Mouse (Mus musculus): Measurements from ENCODE around the gene Atg101. TPM values are rescaled to one million over a fixed set of nuclear protein-coding genes. Genes with fewer than 3 reads are reported as not detected.

Gene Atg101
- polyA plus RNA-seq, 1 experiment from 2014 or later, result 69.7 TPM

DNA sequence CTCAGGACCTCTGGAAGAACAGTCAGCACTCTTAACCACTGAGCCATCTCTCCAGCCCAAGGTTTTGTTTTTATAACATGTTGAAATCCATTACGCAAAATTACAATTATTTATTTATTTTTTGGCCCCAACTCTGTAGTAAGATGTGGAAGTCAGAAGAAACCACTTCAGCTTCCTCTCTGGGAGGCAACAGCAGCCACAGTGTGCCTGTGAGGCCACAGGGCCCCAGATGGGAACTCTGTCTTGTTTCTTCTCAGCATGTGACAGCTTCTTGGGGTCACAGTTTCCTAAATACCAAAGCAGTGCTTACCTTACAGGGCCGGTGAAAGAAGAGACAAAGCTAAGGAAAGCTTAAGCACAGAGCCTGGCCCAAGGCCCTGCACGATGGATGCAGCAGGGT is 40.1 kb upstream of the Atg101 start:
- no peaks in the 10 kb centered on the region for H3K27me3 ChIP-seq
- no peaks in the 10 kb centered on the region for H3K9me3 ChIP-seq
- H3K4me1 ChIP-seq, result peaks cover 53% of the 10 kb centered on the region
- H3K36me3 ChIP-seq, result no peaks in the 10 kb centered on the region
- WGBS, result 66% methylated on average over 3 of the region's 3 CpGs
- no peak overlapping the region for H3K4me2 ChIP-seq
- H3K9ac ChIP-seq, result no peak overlapping the region
- ATAC-seq (ENCODE audit: insufficient number of reproducible peaks, low FRiP score, low TSS enrichment, low read depth), result no peak
- no peak overlapping the region for H3K27ac ChIP-seq
- H3K4me3 ChIP-seq, result no peak overlapping the region

DNA sequence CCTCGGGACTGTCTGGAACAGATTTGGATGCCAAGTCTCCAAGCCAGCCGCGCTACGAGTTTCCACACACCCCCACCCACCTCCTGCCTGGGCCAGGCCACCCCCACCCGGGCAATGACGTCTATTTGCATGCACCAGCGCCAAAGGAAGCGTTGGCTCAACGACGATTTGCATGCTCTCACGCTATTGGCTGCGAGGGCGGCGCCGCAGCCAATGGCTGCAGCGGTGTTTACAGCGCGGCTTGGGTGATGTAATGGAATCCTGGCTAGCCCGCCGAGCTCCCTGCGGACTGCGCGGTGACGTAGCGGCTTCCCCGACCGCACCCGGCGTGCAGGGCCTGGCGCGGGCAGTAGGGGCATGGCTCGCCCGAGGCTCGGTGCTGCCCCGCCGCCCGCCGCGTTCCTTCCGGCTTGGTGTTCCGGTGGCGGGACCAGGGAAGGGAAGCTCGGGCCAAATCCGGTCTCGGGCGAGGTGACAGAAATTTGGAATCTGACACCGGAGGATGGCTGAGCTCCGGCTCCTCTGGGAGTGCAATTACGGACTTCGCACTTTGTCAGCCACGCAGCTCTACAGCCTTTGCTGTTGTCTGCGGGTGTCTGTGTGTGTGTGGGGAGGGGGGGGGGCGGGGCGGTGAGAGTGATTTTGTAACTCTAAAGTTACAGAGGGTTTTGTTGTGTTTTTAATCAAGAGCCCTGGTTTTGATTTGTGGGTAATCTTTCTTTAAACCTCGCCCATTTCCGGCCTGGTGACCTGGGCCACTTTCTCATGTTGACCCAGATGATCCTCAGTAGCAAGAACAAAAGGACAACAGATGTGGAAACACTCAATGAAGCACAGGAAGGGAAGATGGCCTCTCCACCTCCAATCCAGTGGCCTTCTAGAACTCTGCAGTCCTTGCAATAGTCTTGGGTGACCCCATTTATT is 37.6 kb upstream of the Atg101 start:
- no peaks in the 10 kb centered on the region for H3K36me3 ChIP-seq
- H3K4me3 ChIP-seq, result peak overlapping the region; percentile 50
- 0 out of 2 replicates have a peak overlapping the region, but pooled peaks have one; percentile 26 for H3K9ac ChIP-seq
- H3K9me3 ChIP-seq, result no peaks in the 10 kb centered on the region
- no peaks in the 10 kb centered on the region for H3K27me3 ChIP-seq
- peak overlapping the region; percentile 95 for H3K27ac ChIP-seq
- peaks cover 41% of the 10 kb centered on the region for H3K4me1 ChIP-seq
- peak overlapping the region; percentile 68 for H3K4me2 ChIP-seq
- peak; percentile 96 for ATAC-seq (ENCODE audit: insufficient number of reproducible peaks, low FRiP score, low TSS enrichment, low read depth)
- WGBS, result 1% methylated on average over 56 of the region's 56 CpGs

DNA sequence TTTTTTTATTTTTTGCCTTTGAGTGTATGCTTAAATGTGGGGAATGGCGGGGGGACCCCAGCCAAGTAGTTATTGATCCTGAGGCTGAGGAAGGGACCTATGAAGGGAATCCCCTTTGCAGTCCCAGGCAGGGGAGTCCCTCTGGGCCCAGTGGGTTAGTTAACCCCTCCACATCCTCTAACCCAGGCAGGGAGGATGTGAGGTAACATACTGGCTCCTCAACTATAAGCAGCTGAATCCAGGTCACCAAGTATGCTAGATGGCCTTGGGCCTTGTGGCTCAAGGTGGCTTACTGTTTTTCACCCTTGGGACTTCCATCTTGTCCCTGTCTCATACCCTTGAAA is 36.9 kb upstream of the Atg101 start:
- H3K4me1 ChIP-seq, result peaks cover 36% of the 10 kb centered on the region
- WGBS, result 68% methylated on average over 1 of the region's 1 CpGs
- peak overlapping the region; percentile 68 for H3K4me2 ChIP-seq
- no peak for ATAC-seq (ENCODE audit: insufficient number of reproducible peaks, low FRiP score, low TSS enrichment, low read depth)
- H3K4me3 ChIP-seq, result peak overlapping the region; percentile 50; the same call in 1 of the 2 replicates
- no peaks in the 10 kb centered on the region for H3K36me3 ChIP-seq
- H3K27ac ChIP-seq, result peak overlapping the region; percentile 95
- no peaks in the 10 kb centered on the region for H3K9me3 ChIP-seq
- no peaks in the 10 kb centered on the region for H3K27me3 ChIP-seq
- no peak overlapping the region for H3K9ac ChIP-seq

DNA sequence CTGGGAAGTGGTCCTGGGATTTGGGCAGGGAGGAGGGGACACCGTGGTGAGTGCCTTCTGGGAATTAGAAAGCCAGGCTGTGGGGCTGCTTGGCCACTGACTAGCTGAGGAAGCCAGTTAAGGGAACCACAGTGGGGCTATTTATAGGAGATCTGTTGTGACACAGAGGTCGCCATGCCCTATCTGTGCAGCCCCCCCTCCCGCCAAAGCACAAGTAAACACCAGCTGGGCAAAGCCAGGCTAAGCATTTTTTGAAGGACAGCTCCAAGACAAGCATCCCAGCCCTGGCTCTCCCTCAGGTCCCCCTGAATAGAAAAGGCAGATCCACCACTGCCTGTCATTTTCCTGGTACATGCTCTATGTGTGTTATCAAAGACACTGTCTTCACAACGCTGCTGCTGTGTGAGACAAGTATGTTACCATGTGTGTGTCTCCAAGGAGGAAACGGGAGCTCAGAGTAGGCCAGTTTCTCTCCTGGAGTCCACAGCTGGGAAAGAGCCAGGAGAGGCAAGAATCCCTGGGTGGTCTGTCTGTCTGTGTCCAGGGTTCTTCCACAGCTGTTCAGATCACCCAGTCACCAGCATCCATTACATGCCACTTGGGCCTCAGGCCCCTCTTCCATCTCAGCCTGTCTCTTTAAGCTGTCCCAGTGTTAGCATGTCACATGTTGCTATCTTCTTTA is 35.9 kb upstream of the Atg101 start:
- 48% methylated on average over 5 of the region's 5 CpGs for WGBS
- no peak for ATAC-seq (ENCODE audit: insufficient number of reproducible peaks, low FRiP score, low TSS enrichment, low read depth)
- Histone ChIP-seq H3K9me3 (no peaks in the 10 kb centered on the region), H3K4me3 (no peak overlapping the region), H3K27ac (peak overlapping the region; percentile 95), H3K4me1 (peaks cover 31% of the 10 kb centered on the region), H3K27me3 (no peaks in the 10 kb centered on the region), H3K4me2 (no peak overlapping the region), H3K36me3 (no peaks in the 10 kb centered on the region), H3K9ac (no peak overlapping the region)

DNA sequence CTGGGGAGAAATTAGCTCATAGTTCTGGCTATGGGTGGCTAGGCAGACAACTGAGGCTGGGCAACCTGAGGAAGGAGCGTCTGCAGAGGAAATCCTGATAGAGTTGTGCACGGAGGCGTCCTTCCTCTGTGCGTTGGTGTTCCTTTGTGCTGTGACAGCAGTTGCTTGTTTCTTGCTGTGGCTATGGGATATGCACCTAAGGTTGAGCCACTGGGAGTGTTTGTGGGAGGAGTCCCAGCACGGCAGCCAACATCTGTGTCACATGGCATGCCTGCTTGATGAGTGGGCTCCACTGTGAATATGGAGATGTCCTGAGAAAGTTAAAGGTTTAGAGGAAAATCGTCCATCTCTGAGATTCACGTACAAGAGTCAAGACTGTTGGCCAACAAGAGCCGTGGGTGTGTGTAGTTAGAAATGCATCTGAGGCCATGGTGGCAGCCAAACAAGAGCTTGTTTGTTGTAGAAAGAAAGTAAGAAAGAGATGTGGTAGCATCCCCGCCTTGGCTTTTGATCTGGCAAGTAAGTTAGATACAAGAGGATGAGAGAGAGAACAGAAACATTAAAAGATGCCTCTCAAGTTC is 33.8 kb upstream of the Atg101 start:
- 82% methylated on average over 9 of the region's 9 CpGs for WGBS
- no peak for ATAC-seq (ENCODE audit: insufficient number of reproducible peaks, low FRiP score, low TSS enrichment, low read depth)
- Histone ChIP-seq H3K4me3 (no peak overlapping the region), H3K9me3 (no peaks in the 10 kb centered on the region), H3K4me1 (peaks cover 44% of the 10 kb centered on the region), H3K27me3 (no peaks in the 10 kb centered on the region), H3K36me3 (no peaks in the 10 kb centered on the region), H3K9ac (no peak overlapping the region), H3K27ac (no peak overlapping the region), H3K4me2 (no peak overlapping the region)

DNA sequence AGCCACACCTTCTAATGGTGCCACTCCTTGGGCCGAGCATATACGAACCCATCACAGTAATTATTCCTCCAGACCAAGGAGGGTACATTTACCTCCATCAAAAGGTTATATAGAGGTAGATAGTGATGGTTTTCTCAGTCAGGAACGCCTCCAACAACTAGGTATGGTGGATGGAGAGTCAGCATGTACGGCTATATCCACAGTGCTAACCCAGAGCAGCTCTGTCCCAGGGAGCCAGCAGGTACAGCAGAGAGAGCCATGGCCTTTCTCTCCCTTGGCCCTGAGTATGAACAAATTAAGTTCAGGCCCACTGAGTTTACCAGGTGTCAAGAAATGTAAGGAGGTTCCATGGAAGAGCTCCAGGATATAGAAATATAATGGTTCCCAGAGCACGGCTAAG is 32.1 kb upstream of the Atg101 start:
- H3K4me1 ChIP-seq, result peaks cover 37% of the 10 kb centered on the region
- no peaks in the 10 kb centered on the region for H3K27me3 ChIP-seq
- no peak overlapping the region for H3K27ac ChIP-seq
- no peaks in the 10 kb centered on the region for H3K36me3 ChIP-seq
- no peak overlapping the region for H3K4me2 ChIP-seq
- no peak overlapping the region for H3K9ac ChIP-seq
- no peak for ATAC-seq (ENCODE audit: insufficient number of reproducible peaks, low FRiP score, low TSS enrichment, low read depth)
- no peak overlapping the region for H3K4me3 ChIP-seq
- H3K9me3 ChIP-seq, result no peaks in the 10 kb centered on the region
- WGBS, result 85% methylated on average over 5 of the region's 5 CpGs

DNA sequence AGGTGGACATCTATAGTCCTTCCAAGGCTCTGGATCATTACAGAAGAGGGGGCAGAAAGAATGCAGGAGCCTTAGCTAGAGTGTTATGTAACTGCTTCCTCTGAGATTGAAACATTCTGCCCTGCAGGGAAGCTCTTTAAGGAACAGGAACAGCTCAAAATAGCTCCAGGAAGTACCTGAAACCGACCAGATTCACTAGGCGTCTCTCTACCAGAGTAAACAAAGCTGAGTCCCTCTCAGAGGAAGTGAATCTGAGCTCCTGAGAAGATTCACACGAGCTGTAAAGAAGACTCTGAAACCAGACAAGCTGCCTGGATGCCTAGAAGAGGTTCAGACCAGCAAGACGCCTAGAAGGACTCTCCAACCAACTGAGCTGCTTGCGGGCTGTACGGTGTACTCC is 31.5 kb upstream of the Atg101 start:
- 83% methylated on average over 6 of the region's 6 CpGs for WGBS
- H3K4me2 ChIP-seq, result no peak overlapping the region
- no peak for ATAC-seq (ENCODE audit: insufficient number of reproducible peaks, low FRiP score, low TSS enrichment, low read depth)
- H3K36me3 ChIP-seq, result no peaks in the 10 kb centered on the region
- no peak overlapping the region for H3K4me3 ChIP-seq
- no peaks in the 10 kb centered on the region for H3K9me3 ChIP-seq
- H3K4me1 ChIP-seq, result peaks cover 31% of the 10 kb centered on the region
- H3K9ac ChIP-seq, result no peak overlapping the region
- no peak overlapping the region for H3K27ac ChIP-seq
- H3K27me3 ChIP-seq, result no peaks in the 10 kb centered on the region

DNA sequence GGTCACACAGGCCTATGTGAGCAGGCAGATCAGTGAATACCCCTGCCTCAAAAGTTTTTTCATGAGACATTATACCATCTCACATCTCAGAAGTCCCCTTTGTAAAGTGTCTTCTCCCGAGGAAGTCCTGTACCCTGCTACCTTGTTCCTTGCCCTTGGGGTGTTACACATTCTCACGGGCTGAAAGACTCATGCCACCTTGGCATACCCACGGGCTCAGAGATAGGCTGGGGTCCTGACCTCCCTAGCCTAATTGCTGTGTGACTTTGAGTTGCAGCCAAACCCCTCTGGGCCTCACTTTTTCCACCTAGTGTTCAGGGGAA is 30.5 kb upstream of the Atg101 start:
- Histone ChIP-seq H3K4me2 (peak overlapping the region; percentile 83), H3K36me3 (no peaks in the 10 kb centered on the region), H3K27ac (peak overlapping the region; percentile 73), H3K9me3 (no peaks in the 10 kb centered on the region), H3K9ac (peak overlapping the region; percentile 71), H3K27me3 (no peaks in the 10 kb centered on the region), H3K4me1 (peaks cover 25% of the 10 kb centered on the region), H3K4me3 (peak overlapping the region; percentile 64)
- WGBS, result 30% methylated on average over 3 of the region's 3 CpGs
- no peak for ATAC-seq (ENCODE audit: insufficient number of reproducible peaks, low FRiP score, low TSS enrichment, low read depth)

DNA sequence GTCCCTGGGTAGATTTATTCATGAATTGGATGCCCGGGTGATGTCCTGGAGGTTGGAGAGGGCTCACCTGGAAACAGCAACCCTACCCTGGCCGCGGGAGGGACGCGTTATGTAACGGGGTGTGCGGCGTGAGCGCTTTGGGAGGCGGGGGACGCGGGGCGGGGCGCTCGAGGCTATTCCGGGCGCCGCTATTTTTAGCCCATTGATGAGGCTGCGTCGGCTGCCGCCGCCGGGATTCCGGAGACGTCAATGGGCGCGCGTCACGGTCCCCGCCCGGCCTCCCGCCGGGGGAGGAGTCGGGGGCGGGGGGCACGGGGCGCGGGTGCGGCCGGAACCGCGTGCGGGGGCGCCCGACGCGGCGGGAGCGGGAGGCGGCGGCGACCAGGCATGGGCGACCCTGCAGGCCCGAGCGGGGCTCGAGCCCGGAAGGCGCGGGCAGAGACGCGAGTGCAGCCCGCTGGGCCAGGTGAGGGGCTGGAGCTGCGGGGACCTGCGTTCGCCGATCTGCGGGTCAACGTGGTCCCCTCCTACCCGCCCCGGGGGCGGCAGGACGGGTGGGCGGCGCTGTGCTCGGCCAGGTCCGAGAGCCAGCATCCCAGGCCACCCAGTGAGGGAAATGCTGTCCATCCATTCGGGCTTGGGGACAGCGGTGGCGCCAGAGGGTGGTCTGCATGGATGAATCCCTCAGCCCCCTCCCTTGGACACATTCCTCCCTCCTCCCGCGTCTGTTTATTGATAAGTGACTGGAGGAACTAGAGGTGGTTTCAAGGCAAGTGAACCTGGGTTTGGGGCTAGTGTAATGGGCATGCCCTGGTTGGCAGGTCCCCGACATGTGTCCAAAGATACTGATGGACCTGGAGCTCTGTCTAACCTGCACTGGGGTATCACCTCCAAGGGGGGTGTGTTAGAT is 29.9 kb upstream of the Atg101 start, which contains the start of gene Nr4a1:
TSS of gene Nr4a1 (plus strand) at position 384 of the 910 bp plus-strand sequence.
- WGBS, result 2% methylated on average over 79 of the region's 82 CpGs
- H3K4me3 ChIP-seq, result peak within 1 kb of the TSS; percentile 64
- peaks cover 19% of the 10 kb centered on the region for H3K4me1 ChIP-seq
- H3K27ac ChIP-seq, result peak within 1 kb of the TSS; percentile 73
- no peaks in the 10 kb centered on the region for H3K9me3 ChIP-seq
- H3K9ac ChIP-seq, result peak within 1 kb of the TSS; percentile 71
- peak within 1 kb of the TSS; percentile 83 for H3K4me2 ChIP-seq
- no peaks in the 10 kb centered on the region for H3K36me3 ChIP-seq
- no peaks in the 10 kb centered on the region for H3K27me3 ChIP-seq
- peak; percentile 77 for ATAC-seq (ENCODE audit: insufficient number of reproducible peaks, low FRiP score, low TSS enrichment, low read depth)

DNA sequence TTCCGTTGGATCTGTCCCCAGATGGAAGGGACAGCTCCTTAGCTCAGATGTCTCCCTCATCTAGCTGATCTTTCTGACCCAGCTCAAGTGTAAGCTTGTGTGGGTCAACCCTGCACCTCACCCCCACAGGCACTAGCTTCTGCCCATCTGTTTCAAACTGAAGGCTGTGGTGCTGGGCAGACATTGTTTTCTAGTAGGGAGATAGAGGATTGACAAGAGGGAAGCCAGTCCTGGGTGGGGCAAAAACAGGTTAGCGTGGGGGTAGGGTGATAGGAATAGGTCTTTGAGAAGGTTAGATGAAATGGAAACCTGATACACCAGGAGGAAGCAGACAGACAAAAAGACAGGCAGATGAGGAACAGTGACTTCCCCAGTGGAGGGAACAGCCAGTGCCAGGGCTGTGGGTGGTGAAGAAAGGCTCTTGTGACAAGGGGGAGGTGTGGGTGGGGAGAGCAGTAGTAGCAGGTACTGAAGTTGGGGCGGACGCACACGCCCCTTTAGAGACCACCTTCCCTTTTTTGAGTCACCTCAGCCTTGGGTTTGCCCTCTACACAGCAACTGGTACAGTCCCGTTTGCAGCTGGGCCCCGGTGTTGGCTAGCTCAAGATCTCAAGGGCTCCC is 28.1 kb upstream of the Atg101 start:
- no peak overlapping the region for H3K27ac ChIP-seq
- no peaks in the 10 kb centered on the region for H3K36me3 ChIP-seq
- H3K4me1 ChIP-seq, result peaks cover 31% of the 10 kb centered on the region
- 90% methylated on average over 7 of the region's 7 CpGs for WGBS
- no peaks in the 10 kb centered on the region for H3K9me3 ChIP-seq
- H3K4me2 ChIP-seq, result no peak overlapping the region
- no peak overlapping the region for H3K9ac ChIP-seq
- no peak overlapping the region for H3K4me3 ChIP-seq
- H3K27me3 ChIP-seq, result no peaks in the 10 kb centered on the region
- ATAC-seq (ENCODE audit: insufficient number of reproducible peaks, low FRiP score, low TSS enrichment, low read depth), result no peak

Data from limb, embryonic 15.5 days (tissue).